Mouse (Mus musculus): ENCODE measurements at regions not wholly inside any gene's neighbourhood (a gene's known extent, or its start where the extent isn't known, plus 50 kb on each side); places are given as distances from the start of the nearest gene placed in this dataset.

- TF ChIP-seq CTCF (IDR thresholded peaks at IDR 0.05; ENCODE audit: low read depth, low read length) (no peak), POLR2A (IDR thresholded peaks at IDR 0.05; ENCODE audit: extremely low read depth, insufficient read depth, low read length) (no peak)
Measured at GRCm38 (mm10) chr13:83114401-83114800, 389.4 kb upstream of the Mef2c start.

Data from liver, adult 2 months (tissue).